Mouse (Mus musculus) lung, adult 18-20 months (tissue): ENCODE data around the gene Zfand3.
A peak's percentile ranks its signal among the peaks of the same experiment; 100 is the strongest.

Experiments
- DNase-seq, 2 experiments: peaks; one replicate each; pipeline ENCODE4 v3.0.0; 2022; ENCODE audit warnings: mixed read lengths in 2 of 2

Zfand3 gene

DNA sequence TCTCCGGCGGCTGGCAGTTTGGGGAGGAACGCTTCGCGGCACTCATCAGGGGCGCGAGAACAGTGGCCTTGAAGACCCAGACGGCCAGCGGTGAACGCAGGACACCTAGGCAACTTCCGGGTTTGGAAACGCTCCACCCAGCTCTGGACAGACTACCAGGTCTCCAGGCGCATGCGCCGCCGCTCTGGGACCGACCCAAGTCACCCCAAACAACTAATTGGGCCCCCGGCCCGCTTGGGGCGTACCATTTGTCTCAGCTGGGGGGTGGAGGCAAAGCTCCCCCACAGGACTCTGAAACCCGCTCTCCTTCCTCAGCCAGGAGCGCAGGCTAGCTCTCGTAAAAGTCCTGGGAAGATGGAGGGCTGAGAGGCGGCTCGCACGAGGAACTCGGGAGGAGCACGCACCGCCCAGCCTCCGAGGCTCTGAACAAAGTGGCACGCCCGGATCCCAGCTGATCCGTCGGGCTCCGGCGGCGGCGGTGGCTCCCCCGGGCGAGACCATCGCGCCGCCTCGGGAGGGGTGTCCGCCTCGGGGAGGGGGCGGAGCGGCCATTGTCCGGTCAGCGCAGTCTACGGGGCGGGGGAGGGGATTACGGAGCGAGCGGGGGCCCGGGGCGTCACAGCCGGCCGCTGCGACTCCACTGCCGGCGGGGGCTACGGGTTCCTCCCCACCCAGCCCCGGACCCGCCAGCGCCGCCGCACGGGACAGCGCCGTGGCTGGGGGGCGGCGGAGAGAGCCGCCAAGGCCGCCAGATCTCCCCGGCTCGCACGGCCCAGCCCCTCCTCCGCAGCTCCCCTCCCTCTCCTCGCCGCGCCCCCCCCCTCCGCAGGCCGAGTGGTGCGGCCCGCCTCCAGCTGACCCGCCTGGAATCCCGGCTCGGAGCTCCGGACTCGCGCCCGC is at the start of gene Zfand3:
TSS of gene Zfand3 (plus strand) at position 531 of the 900 bp plus-strand sequence.
- peak; percentile 94 to 95 for DNase-seq

GRCm38 (mm10) chr17:29955880-29956279 is 48.7 kb upstream of the Zfand3 start:
- DNase-seq = no peak

- DNase-seq = peak in 1 of 2 experiments; percentile 7
Measured at GRCm38 (mm10) chr17:29963730-29964259, 40.7 kb upstream of the Zfand3 start.

DNA sequence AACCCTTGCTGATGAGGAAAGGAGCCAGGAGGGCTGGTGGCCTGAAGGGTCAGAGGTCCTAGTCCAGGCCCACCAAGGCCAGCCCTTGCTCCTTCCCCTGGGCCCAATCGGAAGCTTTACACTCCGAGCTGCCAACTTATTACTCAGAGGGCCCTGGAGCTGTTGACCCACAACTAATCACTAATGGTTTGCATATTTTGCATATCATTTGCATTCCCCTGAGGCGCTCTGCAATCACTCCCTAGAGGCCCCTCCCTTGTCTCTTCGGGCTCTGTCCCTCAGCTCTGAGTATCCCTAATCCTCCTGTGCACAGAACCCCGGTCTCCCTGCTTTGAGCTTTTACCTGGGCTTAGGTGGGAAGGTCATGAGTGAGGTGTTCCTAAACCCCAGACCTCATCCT is 39.0 kb upstream of the Zfand3 start:
- no peak for DNase-seq

GRCm38 (mm10) chr17:29970037-29970555 is 34.4 kb upstream of the Zfand3 start, which contains the start of gene Mdga1:
Mdga1 (minus strand) TSS chr17:29970087.
- no peak for DNase-seq

DNA sequence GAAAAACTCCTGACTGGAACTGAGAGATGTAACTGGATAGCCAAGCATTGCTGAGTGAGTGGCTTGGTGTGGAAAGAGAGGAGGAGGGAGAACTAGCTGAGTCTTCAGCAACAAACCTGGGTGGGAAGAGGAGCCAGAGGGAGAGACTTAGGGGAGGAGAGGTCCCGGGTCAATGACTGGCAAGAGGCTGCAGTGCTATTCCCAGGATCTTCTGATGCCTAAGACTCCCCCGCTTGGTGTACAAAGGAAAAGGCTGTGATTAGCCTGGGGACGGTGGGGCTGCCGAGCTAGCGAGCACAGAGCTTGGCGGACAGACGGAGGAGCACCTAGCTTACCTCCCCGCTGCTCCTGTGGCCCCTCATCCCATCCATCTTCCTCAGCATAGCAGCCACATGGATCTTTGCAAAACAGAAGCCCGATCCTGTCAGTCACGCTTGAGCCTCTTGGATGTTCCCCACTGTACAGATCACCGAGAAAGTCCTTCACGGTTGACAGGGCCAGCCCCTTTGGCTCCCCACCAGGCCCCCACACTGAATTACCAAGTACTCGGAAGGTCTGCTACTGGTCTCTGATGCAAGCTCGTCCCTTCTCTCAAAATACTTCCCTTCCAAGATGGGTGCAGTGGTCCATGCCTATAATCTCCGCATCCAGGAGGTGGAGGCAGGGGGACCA is 32.6 kb upstream of the Zfand3 start:
- DNase-seq = no peak

DNA sequence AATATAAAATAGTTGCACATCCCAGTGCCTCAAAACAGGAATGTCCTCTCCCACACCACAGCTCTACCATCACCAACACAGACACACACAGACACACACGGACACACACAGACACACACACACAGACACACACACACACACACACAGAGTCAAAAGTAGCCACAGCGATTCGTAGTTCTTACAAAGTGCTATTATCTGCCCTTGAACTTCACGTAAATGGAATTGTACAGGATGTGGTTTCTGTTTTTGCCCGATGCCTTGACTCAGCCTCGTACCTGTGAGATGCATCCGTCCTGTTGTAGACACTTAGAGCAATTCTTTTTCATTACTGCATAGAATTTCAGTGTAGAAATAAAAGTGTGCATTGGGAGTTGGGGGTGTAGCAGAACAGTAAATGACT is 31.3 kb upstream of the Zfand3 start:
- no peak for DNase-seq

GRCm38 (mm10) chr17:29975731-29976130 is 28.8 kb upstream of the Zfand3 start:
- DNase-seq = peak; percentile 80 to 83

DNA sequence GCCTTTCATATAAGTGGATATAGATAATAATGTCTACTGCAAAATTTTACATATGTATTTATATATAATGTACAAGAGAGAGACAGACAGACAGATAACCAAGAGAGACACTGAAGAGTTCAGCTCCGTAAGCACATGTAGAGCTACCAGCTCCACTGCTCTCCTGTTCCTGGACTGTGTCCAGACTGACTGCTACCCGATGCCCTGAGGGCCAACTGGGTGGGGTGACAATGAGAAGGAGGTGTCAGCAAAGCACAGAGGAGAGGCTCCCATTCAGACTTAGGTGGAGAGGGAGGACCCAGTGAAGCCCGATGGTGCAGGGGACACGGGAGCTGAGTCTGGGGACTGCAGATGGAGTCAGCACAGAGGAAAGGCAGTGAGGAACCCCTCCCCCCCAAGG is 25.5 kb upstream of the Zfand3 start:
- DNase-seq = no peak

- no peak for DNase-seq
Measured at GRCm38 (mm10) chr17:29979841-29980240, 24.7 kb upstream of the Zfand3 start.

DNA sequence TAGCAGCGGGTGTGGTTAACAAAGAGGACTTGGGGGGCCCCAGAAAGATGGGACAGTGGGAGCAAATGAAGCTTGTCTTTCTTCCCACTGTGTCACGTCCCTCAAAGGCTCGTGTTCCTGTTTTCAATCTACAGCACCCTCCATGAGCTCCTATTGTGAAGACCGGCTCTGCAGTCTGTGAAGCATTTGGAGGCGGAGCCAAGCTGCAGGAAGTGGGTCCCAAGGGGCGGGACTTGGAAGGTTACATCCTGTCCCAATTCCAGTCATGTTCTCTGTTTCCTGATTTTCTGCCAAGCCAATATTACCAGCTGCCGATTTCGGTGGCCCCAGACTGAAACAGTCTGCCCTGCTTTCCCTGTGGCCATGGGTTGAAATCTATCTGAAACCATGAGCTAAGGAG is 23.0 kb upstream of the Zfand3 start:
- DNase-seq = no peak

- no peak for DNase-seq
Measured at GRCm38 (mm10) chr17:29983190-29983589, 21.3 kb upstream of the Zfand3 start.

GRCm38 (mm10) chr17:29984931-29985330 is 19.6 kb upstream of the Zfand3 start:
- no peak for DNase-seq

GRCm38 (mm10) chr17:29985534-29985933 is 19.0 kb upstream of the Zfand3 start:
- DNase-seq = peak; percentile 34 to 47

GRCm38 (mm10) chr17:29988141-29988540 is 16.4 kb upstream of the Zfand3 start:
- DNase-seq = no peak

DNA sequence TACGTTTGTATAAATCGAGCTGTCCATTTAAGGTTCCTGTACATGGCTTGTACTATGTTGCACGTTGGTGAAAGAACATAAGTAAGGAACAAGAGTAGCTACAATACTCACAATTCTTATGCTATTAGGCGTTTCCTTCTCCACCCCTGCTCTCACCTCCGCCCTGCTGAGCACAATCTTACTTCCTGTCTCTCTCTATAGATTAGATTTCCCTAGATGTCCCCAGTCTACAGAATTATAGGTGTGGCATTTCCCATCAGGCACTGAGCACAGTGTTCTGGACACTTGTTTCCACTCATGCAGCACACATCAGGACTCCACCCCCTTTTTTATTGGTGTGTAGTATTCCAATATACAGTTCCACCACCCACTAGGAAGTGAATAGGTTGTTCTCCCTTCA is 14.9 kb upstream of the Zfand3 start:
- DNase-seq = no peak

DNA sequence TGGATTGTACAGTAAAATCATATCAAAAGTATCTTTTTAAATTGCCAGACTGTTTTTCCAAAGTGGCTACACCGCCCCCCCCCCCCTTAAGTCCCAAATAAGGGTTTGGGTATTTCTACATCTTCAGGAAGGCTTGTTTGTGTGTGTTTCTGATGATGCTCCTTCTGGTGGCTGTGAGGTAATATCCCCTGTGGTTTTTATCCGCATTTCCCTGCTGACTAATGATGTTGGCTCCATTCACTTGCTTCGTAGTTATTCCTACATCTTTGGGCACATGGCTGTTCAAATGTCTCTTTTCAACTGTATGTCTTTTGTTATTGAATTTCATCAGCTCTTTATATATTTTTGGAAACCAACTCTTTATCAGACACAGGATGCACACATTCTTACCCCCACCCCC is 14.4 kb upstream of the Zfand3 start:
- no peak for DNase-seq

DNA sequence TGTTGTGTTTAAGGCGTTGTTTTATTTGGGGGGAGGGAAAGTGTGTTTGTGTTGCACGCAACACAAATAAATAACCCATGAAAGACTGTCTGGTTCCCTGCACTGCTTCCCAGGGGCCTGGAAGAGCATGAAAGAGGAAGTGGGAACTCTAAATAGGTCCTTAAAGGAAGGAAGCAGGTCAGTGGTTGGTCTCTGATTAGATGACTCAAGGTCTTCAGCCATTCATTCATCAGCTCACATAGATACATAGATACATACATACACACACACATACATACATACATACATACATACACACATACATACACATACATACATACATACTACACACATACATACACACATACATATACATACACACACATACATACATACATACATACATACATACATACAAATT is 13.7 kb upstream of the Zfand3 start:
- DNase-seq = no peak

DNA sequence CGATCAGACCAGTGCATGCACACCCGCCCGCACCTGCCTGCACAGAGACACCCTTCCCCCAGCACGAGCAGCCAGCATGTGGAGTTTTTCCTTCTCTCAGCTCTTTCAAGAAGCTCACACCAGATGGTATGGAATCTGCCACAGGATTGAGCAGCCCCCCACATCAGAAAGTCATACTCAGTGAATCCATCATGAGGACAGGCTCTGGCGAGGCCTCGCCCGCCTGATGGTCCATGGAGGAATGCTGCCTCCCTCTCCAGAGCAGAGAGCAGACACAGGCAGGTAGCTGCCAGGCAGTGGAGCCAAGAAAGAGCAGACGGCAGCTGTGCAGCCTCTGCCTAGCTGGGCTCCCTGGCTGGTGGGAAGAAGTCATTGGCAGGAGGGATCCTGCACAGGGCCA is 11.0 kb upstream of the Zfand3 start:
- no peak for DNase-seq

- DNase-seq = no peak
Measured at GRCm38 (mm10) chr17:29994011-29994410, 10.5 kb upstream of the Zfand3 start.

DNA sequence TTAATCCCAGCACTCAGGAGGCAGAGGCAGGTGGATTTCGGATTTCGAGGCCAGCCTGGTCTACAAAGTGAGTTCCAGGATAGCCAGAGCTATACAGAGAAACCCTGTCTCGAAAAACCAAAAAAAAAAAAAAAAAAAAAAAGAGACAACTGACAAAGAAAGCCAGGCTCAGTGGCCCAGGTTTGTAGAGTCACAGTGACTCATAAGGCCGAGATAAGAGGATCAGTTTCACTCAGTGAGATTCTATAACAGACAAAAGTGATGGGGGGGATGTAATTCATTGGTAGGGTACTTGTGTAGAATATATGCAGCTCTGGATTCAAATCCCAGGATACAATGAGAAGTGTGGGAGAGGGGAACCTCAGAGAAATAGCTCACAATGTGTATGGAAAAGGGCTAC is 10.1 kb upstream of the Zfand3 start:
- DNase-seq = no peak

DNA sequence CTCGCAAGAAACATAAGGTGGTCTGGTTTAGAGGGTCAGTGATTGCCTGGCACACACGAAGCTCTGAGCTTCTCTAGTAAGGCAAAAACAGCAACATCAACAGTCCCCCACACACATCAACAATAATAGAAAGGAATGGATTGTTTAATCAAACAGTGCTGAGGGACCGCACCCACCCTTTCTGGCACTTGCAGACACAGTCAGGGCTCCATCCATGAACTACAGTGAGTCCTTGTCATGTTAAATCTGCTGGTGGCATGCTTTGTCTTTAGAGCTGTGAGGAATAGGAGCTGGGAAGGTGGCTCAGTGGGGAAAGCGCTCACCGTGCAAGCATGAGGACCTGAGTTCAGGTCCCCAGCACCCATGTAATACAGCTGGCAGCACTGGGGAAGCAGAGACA is 8.5 kb upstream of the Zfand3 start:
- DNase-seq = no peak

DNA sequence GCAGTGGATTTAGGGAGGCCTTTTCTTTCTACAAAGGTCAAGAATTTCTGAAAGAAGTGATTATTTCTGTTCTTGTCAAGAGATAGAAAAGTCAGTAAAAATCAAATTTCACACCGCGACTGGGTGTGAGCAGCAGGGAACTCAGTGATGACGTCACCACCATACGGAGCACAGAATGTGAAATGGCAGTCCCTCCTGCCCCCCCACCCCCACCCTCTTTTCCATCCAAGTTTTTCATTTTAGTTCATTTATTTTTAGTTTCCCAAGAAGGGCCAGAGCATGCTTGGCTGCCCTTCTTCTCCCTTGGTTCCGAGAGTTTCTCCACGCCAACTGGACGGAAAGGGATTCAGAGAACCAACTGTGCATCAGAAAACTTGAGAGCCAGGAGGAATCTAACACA is 6.8 kb upstream of the Zfand3 start:
- no peak for DNase-seq
